Mouse (Mus musculus) monocyte, adult 5-6 weeks (primary cell): Measurements from ENCODE around the gene Pet117. TPM values are rescaled to one million over a fixed set of nuclear protein-coding genes. Genes with fewer than 3 reads are reported as not detected.
A peak's percentile ranks its signal among the peaks of the same experiment; 100 is the strongest.
"Not testable (repeated sequence)": the region's sequence is repeated elsewhere in the genome, so short reads cannot be mapped to it uniquely, and the experiment has no call there.

Experiments
- ATAC-seq: fragments of 153-309, 156-312 bp; replicated peaks from 2 replicates; pipeline ENCODE4 v1.8.0; 2017; ENCODE audit warnings: mild to moderate bottlenecking; ENCODE audit not compliant: low TSS enrichment, insufficient number of reproducible peaks, severe bottlenecking, poor library complexity, low FRiP score
- total RNA-seq: library from RNA; stranded (forward); fragments of 200-1000, 200-491, 200-594 nt; gene quantifications from 3 replicates; pipeline ENCODE4 v1.2.3, GENCODE M21; 2017

The Pet117 gene
- total RNA-seq: not detected in 3 replicates

DNA sequence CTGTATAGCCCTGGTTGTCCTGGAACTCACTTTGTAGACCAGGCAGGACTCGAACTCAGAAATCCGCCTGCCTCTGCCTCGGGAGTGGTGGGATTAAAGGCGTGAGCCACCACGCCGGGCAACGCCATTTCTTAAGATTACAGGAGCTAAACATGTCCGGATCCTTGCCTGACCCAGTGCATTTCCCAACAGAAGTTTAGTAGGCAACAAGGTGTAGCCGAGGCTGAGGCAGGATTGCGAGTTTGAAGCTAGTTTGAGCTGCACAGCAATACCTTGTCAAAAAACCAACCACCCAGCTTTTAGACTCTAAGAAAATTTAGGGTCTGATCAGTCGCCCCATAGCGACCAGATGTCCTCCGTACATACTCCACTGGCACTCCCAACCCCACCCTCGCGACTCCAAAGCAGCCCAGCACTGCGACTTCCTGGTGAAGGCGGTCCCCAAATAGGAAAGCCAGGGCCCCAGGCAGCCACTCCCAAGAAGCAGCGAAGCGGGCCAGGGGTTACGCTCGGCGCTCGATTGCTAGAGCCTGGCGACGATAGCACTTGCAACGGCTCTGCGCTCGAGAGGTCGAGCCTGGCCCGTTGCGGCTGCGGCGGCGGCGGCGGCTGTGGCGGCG is at the start of gene Pet117, which contains the start of gene Kat14:
TSS of gene Pet117 (plus strand) at position 597 of the 620 bp plus-strand sequence.
TSS of gene Kat14 (plus strand) at position 584 of the 620 bp plus-strand sequence.
- ATAC-seq: peak; percentile 99

- no peak for ATAC-seq
Observed at GRCm38 (mm10) chr2:144324218-144324617, 44.6 kb upstream of the Pet117 start.

DNA sequence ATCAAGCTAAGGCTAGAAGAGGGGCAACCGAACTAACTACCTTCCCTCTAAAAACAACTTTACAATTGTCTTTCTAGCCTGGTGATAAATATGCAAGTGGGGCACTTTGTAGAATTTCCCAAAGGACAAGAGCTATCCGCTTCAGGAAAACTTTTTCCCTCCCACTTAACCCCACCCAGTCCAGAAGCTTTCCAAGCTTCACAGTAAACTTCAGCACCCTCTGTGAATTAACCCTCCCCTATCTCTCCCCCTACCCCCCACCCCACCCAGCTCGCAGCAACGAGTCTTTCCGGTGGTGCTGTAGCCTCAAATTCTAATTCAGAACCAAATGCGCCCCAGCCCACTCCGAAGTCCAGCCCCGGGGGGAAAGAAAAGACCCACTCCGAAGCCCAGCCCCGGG is 39.3 kb upstream of the Pet117 start:
- no peak for ATAC-seq

GRCm38 (mm10) chr2:144329937-144330336 is 38.9 kb upstream of the Pet117 start:
- ATAC-seq: no peak

GRCm38 (mm10) chr2:144330352-144330959 is 38.3 kb upstream of the Pet117 start:
- ATAC-seq: no peak

DNA sequence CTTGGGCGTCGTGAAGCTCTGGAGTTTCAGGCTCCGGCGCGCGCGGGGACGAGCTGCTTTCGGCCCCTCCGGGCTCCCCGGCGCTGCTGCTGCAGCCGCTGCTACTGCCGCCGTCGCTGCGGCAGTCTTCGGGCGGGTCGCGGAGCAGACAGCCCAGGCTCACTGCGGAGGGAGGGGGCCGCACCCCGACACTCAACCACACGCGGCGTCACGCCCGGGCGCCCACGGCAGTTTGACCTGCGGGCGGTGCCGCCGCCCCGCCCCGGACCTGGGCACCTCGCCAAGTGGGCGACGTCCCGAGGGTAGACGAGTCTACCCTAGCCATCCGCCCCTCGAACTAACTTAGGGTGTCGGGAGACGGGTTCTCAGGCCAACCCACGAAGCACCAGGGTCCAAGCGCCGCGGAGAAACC is 37.8 kb upstream of the Pet117 start:
- ATAC-seq: no peak

DNA sequence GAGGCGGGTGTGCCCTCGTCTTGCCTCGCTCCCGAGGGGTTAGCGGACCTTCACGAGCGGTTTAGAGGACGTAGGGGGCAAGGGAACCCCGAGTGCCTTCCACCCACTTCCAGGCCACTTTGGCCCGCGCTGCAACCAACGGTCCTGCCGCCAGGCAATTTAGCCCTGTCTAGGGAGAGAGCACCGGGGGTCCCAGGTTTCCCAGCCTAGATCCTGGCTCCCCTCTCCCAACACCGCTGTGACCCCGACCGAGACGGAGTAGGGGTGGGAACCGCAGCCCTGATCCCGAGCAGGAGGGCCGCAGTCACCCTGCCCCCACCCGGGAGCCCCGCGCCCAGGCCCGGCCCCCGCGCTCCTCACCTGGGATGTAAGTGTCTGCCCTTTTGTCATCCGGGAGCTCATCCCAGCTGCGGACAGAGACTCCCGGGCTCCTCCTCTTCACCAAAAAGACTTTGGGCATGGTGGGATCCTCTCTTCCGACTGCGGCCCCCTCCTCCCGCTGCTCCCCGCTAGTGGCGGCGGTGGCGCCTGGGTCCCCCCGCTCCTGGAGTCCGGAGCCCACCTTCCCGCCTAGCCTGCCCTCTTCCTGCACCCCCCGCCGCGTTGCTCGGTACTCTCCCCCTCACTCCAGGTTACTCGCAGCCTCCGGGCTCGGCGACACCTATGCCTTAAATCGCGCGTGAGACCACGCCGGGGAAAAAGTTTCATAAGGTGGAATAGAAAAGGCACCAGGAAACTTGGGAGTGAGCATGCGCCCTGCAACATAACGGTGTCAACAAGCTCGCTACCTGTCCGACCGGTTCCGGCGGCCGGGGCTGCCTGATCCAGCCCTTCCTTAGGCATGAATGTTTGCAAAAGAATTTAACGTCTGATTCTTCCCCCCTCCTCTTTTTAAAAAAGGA is 37.1 kb upstream of the Pet117 start, which contains the start of gene Ovol2:
TSS of gene Ovol2 (minus strand) at position 746 of the 902 bp plus-strand sequence.
- no peak for ATAC-seq

GRCm38 (mm10) chr2:144332486-144332885 is 36.3 kb upstream of the Pet117 start:
- ATAC-seq: no peak

DNA sequence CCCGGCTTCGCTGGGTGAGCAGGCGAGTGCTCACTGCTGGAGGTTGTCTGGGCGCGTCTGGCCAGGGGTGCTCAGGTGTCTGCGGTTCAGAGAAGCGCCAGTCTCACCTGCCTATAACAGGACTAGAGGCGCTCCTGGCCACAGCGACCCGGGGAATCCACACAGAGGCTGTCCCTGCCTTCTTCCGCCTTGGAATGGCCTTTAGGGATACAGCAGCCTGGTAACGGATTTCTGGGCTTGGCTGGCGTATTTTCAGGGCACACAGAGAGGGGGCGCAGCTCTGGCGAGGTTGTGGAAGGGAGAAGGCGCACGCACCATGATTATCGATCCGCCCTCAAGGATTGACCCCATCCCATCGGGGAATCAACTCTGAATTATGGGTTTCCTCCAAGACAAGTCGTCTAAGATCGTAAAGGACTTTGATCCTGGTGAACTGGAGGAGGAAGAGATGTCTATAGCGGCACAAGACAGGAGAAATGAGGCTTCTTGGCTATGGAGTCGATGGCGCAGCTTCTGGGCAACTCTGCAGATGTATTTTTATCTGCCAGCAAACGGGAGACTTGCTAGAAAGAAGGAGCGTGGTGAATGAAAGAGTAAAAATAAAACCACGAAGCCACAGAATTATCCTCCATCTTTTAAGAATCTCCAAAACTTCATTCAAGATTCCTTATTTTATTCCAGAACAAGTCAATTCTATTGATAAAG is 35.5 kb upstream of the Pet117 start:
- no peak for ATAC-seq

- no peak; the same call in 1 of the 2 replicates for ATAC-seq
Observed at GRCm38 (mm10) chr2:144337230-144337629, 31.6 kb upstream of the Pet117 start.

DNA sequence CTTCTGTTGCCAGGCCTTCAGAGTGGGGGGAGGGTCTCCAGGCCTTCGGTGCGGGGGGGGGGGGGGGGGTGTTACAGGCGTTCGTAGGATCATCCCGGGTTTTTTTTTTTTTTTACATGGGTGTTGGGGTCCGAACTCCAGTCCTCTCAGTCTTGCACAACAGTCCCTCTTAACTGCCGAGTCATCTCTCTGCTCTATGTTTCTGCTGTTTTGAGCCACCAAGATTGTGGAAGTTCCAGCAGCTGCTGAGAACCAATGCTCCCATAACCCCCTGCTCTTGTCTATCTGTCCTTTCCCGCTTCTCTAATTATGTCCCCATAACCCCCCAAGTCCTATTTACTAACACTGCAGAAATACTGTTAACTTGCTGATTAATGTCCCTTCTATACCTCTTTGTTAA is 31.1 kb upstream of the Pet117 start:
- ATAC-seq: no peak

DNA sequence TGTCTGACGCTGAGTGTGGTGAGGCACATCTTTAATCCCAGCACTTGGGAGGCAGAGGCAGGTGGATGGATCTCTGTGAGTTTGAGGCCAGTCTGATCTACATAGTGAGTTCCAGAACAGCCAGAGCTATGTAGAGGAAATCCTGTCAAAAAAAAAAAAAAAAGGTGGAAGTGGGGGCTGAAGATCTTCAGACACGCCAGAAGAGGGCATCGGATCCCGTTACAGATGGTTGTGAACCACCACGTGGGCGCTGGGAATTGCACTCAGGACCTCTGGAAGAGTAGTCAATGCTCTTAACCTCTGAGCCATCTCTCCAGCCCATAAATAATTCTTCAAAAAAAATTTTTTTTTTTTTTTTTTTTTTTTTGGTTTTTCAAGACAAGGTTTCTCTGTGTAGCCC is 30.6 kb upstream of the Pet117 start:
- ATAC-seq: not testable (repeated sequence)

DNA sequence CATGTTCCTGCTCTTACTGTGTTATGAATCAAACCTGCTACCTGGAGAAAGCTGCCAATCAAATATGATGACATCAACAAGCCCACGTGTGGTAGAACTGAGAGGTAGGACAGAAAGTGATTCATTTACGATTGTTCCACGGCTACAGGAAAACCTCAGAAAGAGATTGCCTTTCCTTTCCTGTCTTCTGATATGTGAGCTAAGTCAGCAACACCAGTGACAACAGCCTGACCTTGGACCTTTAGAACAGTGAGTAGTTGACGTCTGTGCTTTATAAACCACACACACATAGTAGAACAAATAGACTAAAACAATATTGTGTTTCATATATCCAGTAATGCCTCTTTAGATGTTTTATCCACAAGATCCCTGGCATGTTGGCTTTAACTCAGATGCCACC is 25.6 kb upstream of the Pet117 start:
- ATAC-seq: no peak

DNA sequence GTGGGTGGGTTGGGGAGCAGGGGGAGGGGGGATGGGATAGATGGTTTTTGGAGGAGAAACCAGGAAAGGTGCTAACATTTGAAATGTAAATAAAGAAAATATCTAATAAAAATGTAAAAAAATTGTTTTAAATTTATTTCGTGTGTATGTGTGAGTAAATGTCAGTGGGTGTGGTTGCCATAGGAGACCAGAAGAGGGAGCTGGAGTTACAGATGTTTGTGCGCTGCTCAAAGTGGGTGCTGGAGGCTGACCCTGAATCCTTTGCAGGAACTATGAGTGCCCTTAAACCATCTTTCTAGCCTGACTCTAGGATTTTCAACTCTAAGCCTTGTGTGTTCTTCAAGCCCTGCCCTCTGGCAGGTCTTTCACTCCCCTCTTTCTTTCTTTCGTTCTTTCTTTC is 20.3 kb upstream of the Pet117 start:
- ATAC-seq: no peak

DNA sequence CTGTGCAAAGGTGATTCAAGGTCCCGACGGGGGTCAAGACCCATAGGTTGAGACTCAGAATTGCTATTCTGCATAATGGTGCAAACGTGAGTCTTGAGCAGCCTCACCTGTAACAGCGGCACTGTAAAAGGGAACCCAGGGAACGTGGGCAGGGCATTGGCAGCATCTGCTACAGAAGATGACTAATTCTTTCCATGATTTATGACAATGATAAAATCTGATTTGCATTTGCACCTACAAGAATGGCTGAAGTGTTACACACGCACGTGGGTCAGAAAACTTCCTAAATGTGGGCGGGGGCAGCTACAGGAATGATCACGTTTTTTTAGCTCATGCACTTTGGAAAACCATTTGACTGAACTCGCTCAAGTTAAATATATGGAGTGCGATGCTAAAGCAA is 16.0 kb upstream of the Pet117 start:
- no peak for ATAC-seq

- ATAC-seq: peak; percentile 40
Observed at GRCm38 (mm10) chr2:144369020-144369421, 225 bp downstream of the Pet117 start.

DNA sequence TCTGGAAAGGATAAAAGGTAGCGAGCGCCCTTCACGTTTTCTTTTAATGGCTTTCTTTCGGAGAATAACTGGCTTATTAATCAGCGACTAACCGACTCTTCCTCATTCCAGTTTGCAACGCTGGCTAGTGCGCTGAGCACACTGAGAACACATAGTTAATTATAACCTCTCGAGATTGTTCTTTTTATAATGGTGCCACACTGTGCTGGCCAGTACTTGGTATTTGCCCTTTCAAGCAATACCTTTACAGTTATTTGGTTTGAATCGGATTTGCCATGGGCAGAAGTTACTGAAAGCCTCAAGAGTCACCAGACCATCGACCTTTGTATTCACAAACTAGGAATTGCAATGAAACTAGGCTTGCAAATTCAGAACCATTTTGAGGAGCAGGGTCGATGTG is 715 bp downstream of the Pet117 start:
- no peak for ATAC-seq

GRCm38 (mm10) chr2:144371566-144371965 is 2.8 kb downstream of the Pet117 start:
- no peak for ATAC-seq

GRCm38 (mm10) chr2:144373063-144373462 is 4.3 kb downstream of the Pet117 start:
- ATAC-seq: no peak
